Mouse (Mus musculus): ENCODE results near the gene Gm37240.
"Not testable (repeated sequence)": the region's sequence is repeated elsewhere in the genome, so short reads cannot be mapped to it uniquely, and the experiment has no call there.

The Gm37240 gene

GRCm38 (mm10) chr3:84672136-84672535 lies 1215.2 kb downstream of the Gm37240 start:
- no peak for DNase-seq (ENCODE audit: low spot score)

- DNase-seq (ENCODE audit: low spot score): no peak
Measured at GRCm38 (mm10) chr3:84668957-84669356, 1218.4 kb downstream of the Gm37240 start.

GRCm38 (mm10) chr3:84665255-84666073 lies 1221.9 kb downstream of the Gm37240 start:
- DNase-seq (ENCODE audit: low spot score): no peak

GRCm38 (mm10) chr3:84664686-84665085 lies 1222.6 kb downstream of the Gm37240 start:
- DNase-seq (ENCODE audit: low spot score): no peak

- DNase-seq (ENCODE audit: low spot score): no peak
Measured at GRCm38 (mm10) chr3:84663858-84664257, 1223.5 kb downstream of the Gm37240 start.

GRCm38 (mm10) chr3:84663079-84663478 lies 1224.2 kb downstream of the Gm37240 start:
- no peak for DNase-seq (ENCODE audit: low spot score)

GRCm38 (mm10) chr3:84660380-84660779 lies 1226.9 kb downstream of the Gm37240 start:
- DNase-seq (ENCODE audit: low spot score): no peak

- DNase-seq (ENCODE audit: low spot score): no peak
Measured at GRCm38 (mm10) chr3:84658872-84659271, 1228.4 kb downstream of the Gm37240 start.

GRCm38 (mm10) chr3:84658017-84658416 lies 1229.3 kb downstream of the Gm37240 start:
- DNase-seq (ENCODE audit: low spot score): no peak

- no peak for DNase-seq (ENCODE audit: low spot score)
Measured at GRCm38 (mm10) chr3:84657240-84657639, 1230.1 kb downstream of the Gm37240 start.

GRCm38 (mm10) chr3:84655785-84656150 lies 1231.5 kb downstream of the Gm37240 start:
- DNase-seq (ENCODE audit: low spot score): not testable (repeated sequence)

- no peak for DNase-seq (ENCODE audit: low spot score)
Measured at GRCm38 (mm10) chr3:84654900-84655784, 1232.2 kb downstream of the Gm37240 start.

GRCm38 (mm10) chr3:84654246-84654826 lies 1233.0 kb downstream of the Gm37240 start:
- DNase-seq (ENCODE audit: low spot score): no peak

GRCm38 (mm10) chr3:84653557-84654245 lies 1233.6 kb downstream of the Gm37240 start:
- DNase-seq (ENCODE audit: low spot score): peak; percentile 26

- no peak for DNase-seq (ENCODE audit: low spot score)
Measured at GRCm38 (mm10) chr3:84652643-84653556, 1234.4 kb downstream of the Gm37240 start.

GRCm38 (mm10) chr3:84649578-84650327 lies 1237.6 kb downstream of the Gm37240 start:
- no peak for DNase-seq (ENCODE audit: low spot score)

GRCm38 (mm10) chr3:84648069-84648468 lies 1239.2 kb downstream of the Gm37240 start:
- not testable (repeated sequence) for DNase-seq (ENCODE audit: low spot score)

- no peak for DNase-seq (ENCODE audit: low spot score)
Measured at GRCm38 (mm10) chr3:84647616-84648015, 1239.7 kb downstream of the Gm37240 start.

- DNase-seq (ENCODE audit: low spot score): no peak
Measured at GRCm38 (mm10) chr3:84646331-84646845, 1240.9 kb downstream of the Gm37240 start.

- no peak for DNase-seq (ENCODE audit: low spot score)
Measured at GRCm38 (mm10) chr3:84646007-84646290, 1241.4 kb downstream of the Gm37240 start.
